Mouse (Mus musculus) neural tube, embryonic 14.5 days (tissue): Measurements from ENCODE around the gene Arl5c. TPM values are rescaled to one million over a fixed set of nuclear protein-coding genes. Genes with fewer than 3 reads are reported as not detected.

Experiments used
- ATAC-seq: fragments of 200-750 bp; cut with Nextera tagmentation; 2 replicates; pipeline ENCODE4 v1.8.0; 2017; ENCODE audit warnings: low read depth, mild to moderate bottlenecking, moderate TSS enrichment, moderate library complexity
- H3K27ac ChIP-seq: fragments of 300-500 bp; sonication (generic); 2 replicates; pipeline ENCODE4 v1.5.1; 2014; ENCODE audit warnings: low read depth, mild to moderate bottlenecking, control low read depth, low read length, moderate library complexity, mixed read lengths
- H3K27me3 ChIP-seq: fragments of 300-500 bp; sonication (generic); 2 replicates; pipeline ENCODE4 v1.6.1; 2014; ENCODE audit warnings: low read length; ENCODE audit not compliant: control insufficient read depth, insufficient read depth
- H3K36me3 ChIP-seq: fragments of 300-500 bp; sonication (generic); 2 replicates; pipeline ENCODE4 v1.6.1; 2014; ENCODE audit warnings: low read length, mixed read lengths; ENCODE audit not compliant: control insufficient read depth, insufficient read depth
- H3K4me1 ChIP-seq: fragments of 300-500 bp; sonication (generic); 2 replicates; pipeline ENCODE4 v1.6.1; 2014; ENCODE audit warnings: low read length; ENCODE audit not compliant: control insufficient read depth, insufficient read depth
- H3K4me2 ChIP-seq: fragments of 300-500 bp; sonication (generic); 2 replicates; pipeline ENCODE4 v1.6.1; 2014; ENCODE audit warnings: mild to moderate bottlenecking, low read depth, low read length, control low read depth
- H3K4me3 ChIP-seq: fragments of 300-500 bp; sonication (generic); 2 replicates; pipeline ENCODE4 v1.5.1; 2014; ENCODE audit warnings: low read depth, low read length, control low read depth, mixed read lengths
- H3K9ac ChIP-seq: fragments of 300-500 bp; sonication (generic); replicated peaks from 2 replicates; pipeline ENCODE4 v1.6.1; 2014; ENCODE audit warnings: low read depth, mild to moderate bottlenecking, control low read depth, low read length, mixed read lengths
- H3K9me3 ChIP-seq: fragments of 300-500 bp; sonication (generic); 2 replicates; pipeline ENCODE4 v1.6.1; 2016; ENCODE audit warnings: low read length; ENCODE audit not compliant: control insufficient read depth
- WGBS: fragments of 180-500 bp; shearing (Covaris S2); extraction: QIAGEN DNeasy Blood & Tissue Kit; methylation state at CpG from one replicate; pipeline ENCODE4 v1.1.7; 2014; 5-methylcytosine and 5-hydroxymethylcytosine counted together
- polyA plus RNA-seq: library from polyadenylated mRNA; unstranded; fragments of >200 nt; fragmentation: Nextera tagmentation; extraction: Ambion mirVana; gene quantifications from 2 replicates; pipeline ENCODE4 v1.2.1, GENCODE M21; 2014

The Arl5c gene
- polyA plus RNA-seq, 1 experiment from 2014 or later: 11.0 TPM

GRCm38 (mm10) chr11:98022253-98022554 is 26.2 kb upstream of the Arl5c start:
- H3K9ac ChIP-seq: peak overlapping the region; percentile 98
- H3K4me1 ChIP-seq: peaks cover 37% of the 10 kb centered on the region
- peak overlapping the region; percentile 97 for H3K27ac ChIP-seq
- peak overlapping the region; percentile 89 for H3K4me3 ChIP-seq
- peak; percentile 19; the same call in 1 of the 2 replicates for ATAC-seq
- peaks cover 7% of the 10 kb centered on the region for H3K36me3 ChIP-seq
- under 1% methylated on average over 23 of the region's 23 CpGs for WGBS
- no peaks in the 10 kb centered on the region for H3K27me3 ChIP-seq
- H3K4me2 ChIP-seq: peak overlapping the region; percentile 61
- no peaks in the 10 kb centered on the region for H3K9me3 ChIP-seq

GRCm38 (mm10) chr11:98021565-98022252 is 25.7 kb upstream of the Arl5c start:
- H3K36me3 ChIP-seq: peaks cover 12% of the 10 kb centered on the region
- H3K27me3 ChIP-seq: no peaks in the 10 kb centered on the region
- peaks cover 37% of the 10 kb centered on the region for H3K4me1 ChIP-seq
- H3K9me3 ChIP-seq: no peaks in the 10 kb centered on the region
- WGBS: 3% methylated on average over 32 of the region's 34 CpGs
- H3K4me3 ChIP-seq: peak overlapping the region; percentile 89
- H3K9ac ChIP-seq: peak overlapping the region; percentile 98
- peak; percentile 15; the same call in 1 of the 2 replicates for ATAC-seq
- H3K4me2 ChIP-seq: peak overlapping the region; percentile 61
- peak overlapping the region; percentile 97 for H3K27ac ChIP-seq

GRCm38 (mm10) chr11:98021118-98021517 is 25.1 kb upstream of the Arl5c start:
- no peaks in the 10 kb centered on the region for H3K9me3 ChIP-seq
- H3K9ac ChIP-seq: peak overlapping the region; percentile 98
- H3K36me3 ChIP-seq: peaks cover 18% of the 10 kb centered on the region
- no peak overlapping the region for H3K27ac ChIP-seq
- ATAC-seq: no peak
- H3K4me3 ChIP-seq: peak overlapping the region; percentile 89
- no peaks in the 10 kb centered on the region for H3K27me3 ChIP-seq
- H3K4me1 ChIP-seq: peaks cover 37% of the 10 kb centered on the region
- 66% methylated on average over 2 of the region's 2 CpGs for WGBS
- peak overlapping the region; percentile 61 for H3K4me2 ChIP-seq

- Histone ChIP-seq H3K4me2 (peak overlapping the region; percentile 61), H3K9me3 (no peaks in the 10 kb centered on the region), H3K4me3 (peak overlapping the region; percentile 89), H3K4me1 (peaks cover 34% of the 10 kb centered on the region), H3K36me3 (peaks cover 22% of the 10 kb centered on the region), H3K27ac (no peak overlapping the region), H3K27me3 (no peaks in the 10 kb centered on the region), H3K9ac (peak overlapping the region; percentile 52)
- WGBS: 76% methylated on average over 1 of the region's 1 CpGs
- ATAC-seq: no peak
Observed at GRCm38 (mm10) chr11:98020710-98021109, 24.7 kb upstream of the Arl5c start.

GRCm38 (mm10) chr11:98019883-98020610 is 24.1 kb upstream of the Arl5c start:
- Histone ChIP-seq H3K36me3 (peaks cover 24% of the 10 kb centered on the region), H3K4me1 (peaks cover 32% of the 10 kb centered on the region), H3K4me3 (no peak overlapping the region), H3K4me2 (peak overlapping the region; percentile 61), H3K9me3 (no peaks in the 10 kb centered on the region), H3K27me3 (no peaks in the 10 kb centered on the region), H3K9ac (peak overlapping the region; percentile 52), H3K27ac (peak overlapping the region; percentile 76)
- WGBS: 23% methylated on average over 8 of the region's 8 CpGs
- ATAC-seq: no peak

- peak overlapping the region; percentile 76; the same call in 1 of the 2 replicates for H3K27ac ChIP-seq
- peaks cover 32% of the 10 kb centered on the region for H3K4me1 ChIP-seq
- ATAC-seq: no peak
- no peaks in the 10 kb centered on the region for H3K27me3 ChIP-seq
- peaks cover 30% of the 10 kb centered on the region for H3K36me3 ChIP-seq
- no peak overlapping the region for H3K4me3 ChIP-seq
- no peaks in the 10 kb centered on the region for H3K9me3 ChIP-seq
- peak overlapping the region; percentile 52; the same call in 1 of the 2 replicates for H3K9ac ChIP-seq
- 31% methylated on average over 10 of the region's 10 CpGs for WGBS
- H3K4me2 ChIP-seq: peak overlapping the region; percentile 61; the same call in 1 of the 2 replicates
Observed at GRCm38 (mm10) chr11:98018858-98019641, 23.1 kb upstream of the Arl5c start.

- WGBS: 83% methylated on average over 6 of the region's 6 CpGs
- no peak overlapping the region for H3K4me3 ChIP-seq
- no peak overlapping the region for H3K4me2 ChIP-seq
- peaks cover 29% of the 10 kb centered on the region for H3K4me1 ChIP-seq
- H3K27ac ChIP-seq: no peak overlapping the region
- no peak overlapping the region for H3K9ac ChIP-seq
- no peak for ATAC-seq
- H3K36me3 ChIP-seq: peaks cover 32% of the 10 kb centered on the region
- no peaks in the 10 kb centered on the region for H3K9me3 ChIP-seq
- H3K27me3 ChIP-seq: no peaks in the 10 kb centered on the region
Observed at GRCm38 (mm10) chr11:98018222-98018621, 22.2 kb upstream of the Arl5c start.

- Histone ChIP-seq H3K4me1 (peaks cover 25% of the 10 kb centered on the region), H3K4me3 (no peak overlapping the region), H3K9ac (no peak overlapping the region), H3K9me3 (no peaks in the 10 kb centered on the region), H3K4me2 (no peak overlapping the region), H3K27me3 (no peaks in the 10 kb centered on the region), H3K36me3 (peaks cover 42% of the 10 kb centered on the region), H3K27ac (no peak overlapping the region)
- no peak for ATAC-seq
- 93% methylated on average over 4 of the region's 4 CpGs for WGBS
Observed at GRCm38 (mm10) chr11:98016824-98017223, 20.8 kb upstream of the Arl5c start.
